Mouse (Mus musculus) neutrophil, adult 5-6 weeks (primary cell): Measurements from ENCODE around the gene Kcnmb1. TPM values are rescaled to one million over a fixed set of nuclear protein-coding genes. Genes with fewer than 3 reads are reported as not detected.

Experiments
- ATAC-seq: fragments of 151-379, 151-347 bp; 2 replicates; pipeline ENCODE4 v1.8.0; 2017; ENCODE audit warnings: mild to moderate bottlenecking, moderate TSS enrichment; ENCODE audit not compliant: insufficient number of reproducible peaks, poor library complexity, low FRiP score, severe bottlenecking; ENCODE audit errors: extremely low read depth
- total RNA-seq: library from RNA; stranded (forward); fragments of 200-1000 nt; gene quantifications from 2 replicates; pipeline ENCODE4 v1.2.3, GENCODE M21; 2017

The Kcnmb1 gene
- total RNA-seq = 0.12 TPM in 1 of 2 replicates, not detected in the other

GRCm38 (mm10) chr11:33962688-33963407 is at the start of gene Kcnmb1:
TSS of gene Kcnmb1 (plus strand) at chr11:33963013.
- no peak for ATAC-seq

DNA sequence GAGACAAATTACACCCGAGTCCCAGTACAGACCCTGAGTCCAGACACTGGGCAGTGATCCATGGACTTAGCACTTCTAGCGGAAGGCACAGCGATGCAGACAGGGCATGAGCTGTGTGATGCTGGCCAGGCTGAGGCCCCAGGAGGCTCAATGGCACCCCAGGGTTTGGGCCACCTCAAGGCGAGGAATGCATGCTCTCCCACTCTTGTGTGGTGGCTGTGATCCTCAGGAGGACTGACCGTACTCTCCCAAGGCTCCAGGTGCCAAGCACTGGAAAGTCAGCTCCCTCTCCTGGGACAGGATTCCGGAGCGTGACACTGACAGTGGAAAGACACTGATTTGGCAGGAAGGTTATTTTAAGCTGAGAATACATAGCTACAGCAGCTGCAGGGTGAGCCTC is 49.8 kb upstream of the Kcnmb1 start:
- no peak for ATAC-seq

GRCm38 (mm10) chr11:33914216-33914615 is 48.6 kb upstream of the Kcnmb1 start:
- no peak for ATAC-seq

DNA sequence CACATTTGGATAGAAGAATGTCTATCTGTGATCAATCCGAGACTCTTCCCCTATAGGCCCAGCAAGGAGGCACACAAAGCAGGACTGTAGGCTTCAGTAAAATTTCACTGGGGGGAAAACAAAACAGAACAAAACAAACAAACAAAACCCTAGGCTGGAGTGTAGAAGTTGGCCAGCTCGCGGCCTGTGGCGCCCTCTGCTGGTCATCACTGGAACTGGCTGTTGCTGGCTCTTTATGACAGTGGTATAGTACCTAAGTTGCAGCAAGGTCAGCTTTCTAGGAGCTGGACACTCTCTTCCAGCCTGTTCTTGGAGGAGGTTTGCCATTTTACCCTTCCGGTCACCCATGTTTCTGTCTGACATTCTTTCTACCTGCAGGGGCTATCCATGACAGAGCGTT is 45.2 kb upstream of the Kcnmb1 start:
- ATAC-seq = peak; percentile 34; the same call in 1 of the 2 replicates

GRCm38 (mm10) chr11:33918424-33918823 is 44.4 kb upstream of the Kcnmb1 start:
- ATAC-seq = no peak

DNA sequence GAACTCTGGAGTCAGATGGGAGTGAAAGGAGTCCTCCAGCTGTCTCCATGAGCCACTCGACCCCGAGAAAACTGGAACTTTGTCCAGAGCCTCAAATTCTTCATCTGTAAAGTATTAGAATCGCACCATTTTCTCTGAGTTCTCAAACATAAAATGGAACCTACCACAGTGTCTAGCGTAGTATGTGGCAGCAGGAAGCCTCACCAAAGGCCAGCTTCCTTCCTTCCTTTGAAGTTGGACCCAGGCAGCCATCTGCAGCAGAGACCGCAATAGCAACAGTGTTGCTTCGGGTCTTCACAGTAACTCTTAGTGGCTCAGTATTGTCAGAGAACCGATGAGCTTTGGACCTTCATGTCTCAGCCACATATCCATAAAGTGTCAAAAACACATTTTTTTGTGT is 43.0 kb upstream of the Kcnmb1 start:
- ATAC-seq = no peak

GRCm38 (mm10) chr11:33921451-33921850 is 41.4 kb upstream of the Kcnmb1 start:
- no peak for ATAC-seq

GRCm38 (mm10) chr11:33923031-33923430 is 39.8 kb upstream of the Kcnmb1 start:
- ATAC-seq = no peak

- no peak for ATAC-seq
Observed at GRCm38 (mm10) chr11:33925778-33926177, 37.0 kb upstream of the Kcnmb1 start.

DNA sequence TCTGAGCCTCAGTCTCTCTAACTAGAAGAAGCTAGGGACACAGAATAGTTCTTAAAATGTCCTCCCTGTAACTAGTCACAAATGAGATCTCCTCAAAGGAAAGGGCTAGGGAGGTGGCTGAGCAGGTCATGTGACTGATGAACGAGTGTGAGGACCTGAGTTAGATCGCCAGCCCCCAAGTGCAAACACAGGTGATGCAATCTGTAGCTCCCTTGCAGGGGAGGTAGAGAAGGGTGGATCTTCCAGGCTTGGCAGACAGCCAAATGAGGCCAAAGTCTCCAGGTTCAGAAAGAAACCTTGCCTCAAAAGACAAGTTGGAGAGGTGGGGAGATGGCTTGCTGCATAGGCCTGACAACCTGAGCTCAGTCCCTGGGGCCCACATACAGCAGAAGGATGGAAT is 36.3 kb upstream of the Kcnmb1 start:
- ATAC-seq = no peak

DNA sequence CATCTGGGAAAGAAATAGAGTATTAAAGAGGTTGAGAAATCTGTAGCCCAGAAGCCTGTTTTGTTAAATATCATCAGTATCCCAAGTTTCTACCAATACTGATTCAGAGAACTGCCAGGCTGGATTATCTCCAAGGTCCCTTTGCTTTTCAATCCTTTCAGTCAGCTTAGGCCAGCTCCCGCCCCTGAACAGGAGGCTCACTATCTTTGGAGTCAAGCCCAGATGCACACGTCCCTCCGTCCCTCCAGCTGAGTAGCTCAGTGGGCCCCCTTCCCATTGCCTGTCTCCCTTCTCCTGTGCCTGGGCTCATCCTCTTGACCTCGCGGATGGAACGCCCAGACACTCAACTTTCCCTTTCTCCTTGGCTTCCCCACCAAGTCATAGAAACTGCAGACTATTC is 35.5 kb upstream of the Kcnmb1 start:
- ATAC-seq = no peak

GRCm38 (mm10) chr11:33927836-33928235 is 35.0 kb upstream of the Kcnmb1 start:
- ATAC-seq = no peak

- no peak for ATAC-seq
Observed at GRCm38 (mm10) chr11:33928658-33929057, 34.2 kb upstream of the Kcnmb1 start.

- no peak for ATAC-seq
Observed at GRCm38 (mm10) chr11:33929412-33929811, 33.4 kb upstream of the Kcnmb1 start.

DNA sequence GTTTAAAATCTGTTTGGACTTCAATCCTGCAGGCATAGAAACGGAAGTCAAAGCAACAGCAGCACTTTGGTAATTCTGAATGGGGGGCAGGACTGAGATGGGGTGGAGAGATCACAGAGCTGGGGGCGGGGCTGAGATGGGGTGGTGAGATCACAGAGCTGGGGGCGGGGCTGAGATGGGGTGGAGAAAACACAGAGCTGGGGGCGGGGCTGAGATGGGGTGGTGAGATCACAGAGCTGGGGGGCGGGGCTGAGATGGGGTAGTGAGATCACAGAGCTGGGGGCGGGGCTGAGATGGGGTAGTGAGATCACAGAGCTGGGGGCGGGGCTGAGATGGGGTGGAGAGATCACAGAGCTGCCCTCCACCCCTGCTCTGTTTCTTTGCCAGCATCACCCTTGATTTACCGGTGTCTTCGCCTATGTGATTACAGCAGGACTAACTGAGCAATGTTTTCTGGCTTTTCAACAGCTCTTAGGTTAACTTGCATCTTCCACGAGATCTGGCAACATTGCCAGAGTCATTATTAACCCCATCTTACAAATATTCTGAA is 30.9 kb upstream of the Kcnmb1 start:
- ATAC-seq = peak; percentile 72

DNA sequence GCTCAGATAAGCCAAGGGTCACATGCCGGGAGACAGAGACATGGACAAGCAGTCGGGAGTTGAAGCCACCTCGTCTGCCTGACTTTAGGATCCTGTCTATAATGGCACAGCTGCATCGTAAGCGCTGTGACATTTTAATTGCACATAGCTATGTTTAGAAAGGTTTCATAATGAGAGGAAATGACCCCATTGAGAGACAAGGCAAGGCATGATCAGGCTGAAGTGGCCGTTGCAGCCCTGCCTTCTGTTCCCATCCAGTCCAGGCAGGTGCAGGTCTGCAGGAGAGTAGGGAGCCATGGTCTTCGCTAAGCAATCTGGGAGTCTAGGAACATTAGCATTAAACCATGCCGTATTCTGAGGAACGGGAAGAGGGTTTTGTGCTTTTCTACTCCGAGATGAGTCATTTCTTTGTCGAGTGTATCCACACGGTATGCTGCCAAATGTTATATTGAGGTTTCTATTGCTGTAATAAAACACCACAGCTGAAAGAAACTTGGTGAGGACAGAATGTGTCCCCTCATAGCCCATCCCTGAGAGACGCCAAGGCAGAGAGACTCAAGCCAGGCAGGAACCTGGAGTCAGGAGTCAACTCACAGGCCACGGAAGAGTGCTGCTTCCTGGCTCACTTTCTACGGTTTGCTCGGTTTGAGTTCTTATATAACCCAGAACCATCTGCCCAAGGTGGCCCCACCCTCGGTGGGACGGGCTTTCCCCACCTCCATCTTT is 30.3 kb upstream of the Kcnmb1 start:
- ATAC-seq = no peak

DNA sequence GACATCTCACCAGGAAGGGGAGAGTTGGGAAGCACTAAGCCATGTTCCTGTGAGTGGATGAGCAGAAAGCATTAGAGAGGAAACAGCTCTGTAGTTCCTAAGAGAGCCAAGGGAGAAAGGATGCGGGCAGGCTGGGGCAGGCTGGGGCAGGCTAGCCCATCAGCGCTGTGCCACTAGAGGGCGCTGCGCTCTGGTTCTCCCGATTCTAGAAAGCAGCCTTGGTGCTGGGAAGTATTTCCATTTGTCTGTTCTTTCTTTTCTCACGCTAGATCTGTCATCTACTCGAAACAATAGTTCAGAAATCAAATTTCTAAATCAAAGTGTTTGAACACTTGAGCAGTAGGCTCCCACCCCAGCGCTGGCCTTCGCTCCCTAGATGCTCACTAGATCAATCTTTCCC is 28.5 kb upstream of the Kcnmb1 start:
- ATAC-seq = no peak

DNA sequence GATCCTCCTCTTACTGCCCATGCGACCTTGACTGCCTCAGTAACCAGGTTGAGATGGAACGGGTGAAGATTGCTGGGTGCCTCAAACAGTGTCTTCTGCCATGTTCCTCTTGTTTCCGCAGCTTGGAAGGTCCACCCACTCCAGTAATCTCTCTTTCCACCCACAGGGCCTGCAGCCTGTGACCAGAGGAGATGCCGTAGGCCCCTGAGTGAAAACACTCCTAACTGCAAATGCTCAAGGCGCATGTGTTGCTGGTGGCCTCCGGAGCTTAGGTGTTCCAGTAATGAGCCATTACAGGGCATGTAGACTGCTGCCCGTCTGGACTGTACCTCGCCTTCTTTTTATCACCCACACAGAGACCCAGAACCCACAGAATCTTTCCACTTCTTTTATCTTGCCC is 25.2 kb upstream of the Kcnmb1 start:
- ATAC-seq = no peak

GRCm38 (mm10) chr11:33938561-33939274 is 24.1 kb upstream of the Kcnmb1 start:
- 0 out of 2 replicates have a peak, but pooled peaks have one; percentile 15 for ATAC-seq
